Mouse (Mus musculus) left cerebral cortex, adult 2 months (tissue): ENCODE measurements at regions not wholly inside any gene's neighbourhood (a gene's known extent, or its start where the extent isn't known, plus 50 kb on each side); places are given as distances from the start of the nearest gene placed in this dataset.

Experiments
- DNase-seq, 2 experiments: peaks; one replicate each; pipeline ENCODE4 v3.0.0; 2021 to 2022; ENCODE audit warnings: low spot score in 2 of 2, mixed read lengths in 1 of 2; ENCODE audit errors: extremely low spot score in 1 of 2
- H3K27ac ChIP-seq: fragments of 200-600 bp; 2 replicates; pipeline ENCODE4 v1.8.1; 2022
- H3K4me3 ChIP-seq: fragments of 200-600 bp; 2 replicates; pipeline ENCODE4 v1.8.1; 2022
- CTCF ChIP-seq: fragments of 200-600 bp; IDR thresholded peaks from 2 replicates; pipeline ENCODE4 v1.8.1; 2022; ENCODE audit warnings: antibody characterized with exemption, mild to moderate bottlenecking, moderate library complexity
- intact Hi-C: fragments of 180-260 bp; cut with DNase I; formaldehyde crosslinking; loops from one replicate; pipeline ENCODE4 v1.15.1; 2025

- TF ChIP-seq CTCF: no peak
- H3K4me3 ChIP-seq: no peak overlapping the region
- no peak for DNase-seq
- H3K27ac ChIP-seq: no peak overlapping the region
- intact Hi-C loops: no loop called here
Measured at GRCm38 (mm10) chrX:12511119-12511518, 76.5 kb upstream of the Atp6ap2 start.

GRCm38 (mm10) chrX:12525044-12525443 lies 62.6 kb upstream of the Atp6ap2 start:
- DNase-seq: no peak
- H3K4me3 ChIP-seq: no peak overlapping the region
- H3K27ac ChIP-seq: no peak overlapping the region
- no peak for TF ChIP-seq CTCF
- intact Hi-C loops: no loop called here

- no peak for TF ChIP-seq CTCF
- DNase-seq: no peak
- intact Hi-C loops: no loop called here
- H3K4me3 ChIP-seq: no peak overlapping the region
- no peak overlapping the region for H3K27ac ChIP-seq
Measured at GRCm38 (mm10) chrX:12530406-12531311, 56.9 kb upstream of the Atp6ap2 start.
